Mouse (Mus musculus) activated CD4-positive, CD25-positive, alpha-beta regulatory T cell, adult 4 months (primary cell): ENCODE data around the gene Cdrt4. TPM values are rescaled to one million over a fixed set of nuclear protein-coding genes. Genes with fewer than 3 reads are reported as not detected.

Experiments
- ATAC-seq: one replicate; pipeline ENCODE4 v1.8.0; 2017
- polyA plus RNA-seq, 2 experiments: library from polyadenylated mRNA; unstranded; fragments of 100-300 nt; shearing (Covaris generic); gene quantifications; one replicate each; pipeline ENCODE4 v1.2.1; 2017

Cdrt4 gene
- polyA plus RNA-seq, 2 experiments from 2014 or later: not detected

DNA sequence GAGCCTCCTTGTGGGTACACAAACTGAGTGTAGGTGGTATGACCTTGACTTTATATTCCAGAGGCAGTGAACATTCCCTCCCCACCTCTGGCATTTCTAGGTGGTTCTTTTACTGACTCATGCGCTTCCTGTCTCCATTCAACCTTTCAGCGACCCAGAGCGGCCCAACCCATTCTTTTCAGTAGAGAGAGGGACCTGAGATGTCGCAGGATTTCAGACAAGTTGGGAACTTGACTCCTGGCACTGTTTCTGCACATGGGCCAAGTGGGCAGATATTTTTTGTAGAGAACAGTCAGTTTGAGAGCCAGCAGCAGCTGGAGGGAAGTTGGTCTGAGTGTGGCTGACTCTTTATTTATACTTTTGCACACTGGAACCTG lies 45.5 kb downstream of the Cdrt4 start:
- no peak for ATAC-seq

DNA sequence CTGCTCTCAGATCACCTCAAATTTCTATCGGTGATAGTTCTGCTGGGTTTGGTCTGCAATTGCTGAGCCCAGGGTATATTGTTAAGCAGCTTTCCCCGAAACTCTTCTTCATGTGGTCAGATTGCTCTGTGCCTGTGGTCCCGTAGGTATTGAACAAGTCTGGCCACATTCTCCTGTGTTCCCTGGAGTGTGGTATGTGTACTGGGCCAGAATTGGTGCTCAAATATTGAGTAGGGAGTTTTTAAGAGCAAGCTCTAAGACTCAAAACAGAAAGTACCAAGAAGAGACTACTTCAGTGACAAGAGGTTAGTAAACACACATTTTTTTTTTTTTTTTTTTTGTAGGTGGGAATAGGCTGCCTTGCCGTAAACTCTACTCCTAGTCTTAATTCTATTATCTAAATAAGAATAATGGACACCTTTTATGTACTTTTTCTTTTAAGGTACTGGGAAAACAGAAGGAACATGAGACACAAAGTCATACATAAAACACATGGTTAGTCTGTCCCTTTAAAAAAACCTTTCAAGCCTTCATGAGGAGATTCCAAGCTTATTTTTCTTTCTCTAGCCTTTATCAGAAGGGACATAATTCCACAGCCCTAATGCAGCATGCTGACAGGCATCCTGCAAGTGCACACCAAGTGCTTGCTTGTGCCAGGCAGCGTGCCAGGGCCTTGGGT lies 46.2 kb downstream of the Cdrt4 start:
- ATAC-seq: no peak

DNA sequence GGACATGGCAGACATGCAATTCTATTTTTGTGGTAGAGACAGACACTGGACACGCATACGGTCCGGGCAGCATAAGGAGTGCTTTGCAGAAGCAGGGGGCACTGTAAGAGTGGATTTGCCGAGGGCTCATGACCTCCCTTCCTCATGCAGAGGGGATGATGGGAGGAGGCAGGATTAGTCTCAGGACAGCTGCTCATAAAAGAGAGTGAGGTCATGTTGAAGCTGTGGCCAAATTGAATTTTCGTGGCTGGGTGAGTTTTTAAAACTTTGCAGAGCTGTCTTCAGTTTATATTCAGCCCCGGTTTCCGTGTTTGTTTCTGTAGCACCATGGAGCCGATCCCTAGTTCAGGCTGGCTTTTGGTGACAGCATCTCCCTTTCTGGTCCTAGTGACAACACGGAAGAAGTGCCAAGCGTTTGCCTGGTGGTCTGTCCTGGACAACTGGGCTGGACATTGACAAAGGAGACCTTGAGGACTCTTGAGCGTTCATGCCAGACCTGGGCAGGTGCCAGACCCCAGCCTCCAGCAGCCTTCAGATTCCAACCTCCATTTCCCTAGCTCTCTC lies 46.8 kb downstream of the Cdrt4 start:
- ATAC-seq: no peak

DNA sequence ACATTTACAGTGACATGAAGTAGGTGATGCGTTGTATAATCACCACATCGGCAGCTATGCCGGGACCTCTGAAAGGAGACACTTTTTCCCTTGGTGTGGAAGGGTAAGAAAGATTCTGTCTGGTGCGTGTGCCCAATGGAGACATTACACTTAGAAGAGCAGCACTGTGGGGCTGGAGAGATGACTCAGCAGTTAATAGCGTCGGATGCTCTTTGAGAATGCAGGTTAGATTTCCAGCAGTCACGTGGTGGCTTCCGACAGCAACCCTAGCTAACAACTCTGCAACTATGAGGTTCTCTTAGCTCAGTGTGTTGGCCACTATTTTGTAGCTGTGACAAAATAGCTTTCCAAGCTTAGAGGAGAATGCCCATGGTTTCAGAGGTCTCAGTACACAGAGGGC lies 49.1 kb downstream of the Cdrt4 start:
- ATAC-seq: no peak

DNA sequence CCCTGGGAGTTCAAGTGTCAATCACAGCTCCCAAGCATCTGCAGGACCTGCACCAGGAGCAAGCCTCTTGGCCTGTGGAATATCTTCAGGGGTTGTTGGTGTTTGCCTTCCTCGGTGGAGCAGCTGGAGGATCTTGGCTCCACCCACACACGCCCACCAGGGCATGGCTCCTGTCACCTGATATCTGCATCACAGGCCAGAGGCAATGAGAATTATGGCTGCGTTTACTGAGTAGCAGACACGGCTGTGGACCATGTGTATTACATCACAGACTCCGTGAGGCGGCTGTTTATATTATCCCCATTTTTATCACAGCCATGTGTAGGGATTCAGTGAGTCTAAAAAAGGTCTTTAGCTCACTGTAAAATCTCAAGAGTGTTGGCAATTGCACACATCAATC lies 53.6 kb downstream of the Cdrt4 start:
- ATAC-seq: no peak

DNA sequence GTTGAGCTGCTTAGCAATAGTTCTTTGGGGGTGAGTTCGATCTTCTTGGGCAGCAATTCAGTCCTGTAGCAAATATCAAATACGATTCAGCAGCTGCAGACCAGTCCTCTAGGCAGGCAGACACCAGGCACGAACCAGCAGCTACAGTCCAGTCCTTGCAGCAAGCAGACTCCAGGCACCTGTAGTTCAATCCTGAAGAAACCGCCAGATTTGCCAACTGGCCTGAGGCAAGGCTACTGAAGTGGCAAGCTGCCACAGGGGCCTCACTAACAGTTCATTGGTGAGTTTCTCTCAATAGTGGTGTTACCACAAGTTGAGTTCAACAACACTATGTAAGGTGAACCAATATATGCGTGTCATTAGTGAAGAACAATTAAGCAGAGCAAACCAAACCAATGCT lies 56.4 kb downstream of the Cdrt4 start:
- ATAC-seq: no peak

DNA sequence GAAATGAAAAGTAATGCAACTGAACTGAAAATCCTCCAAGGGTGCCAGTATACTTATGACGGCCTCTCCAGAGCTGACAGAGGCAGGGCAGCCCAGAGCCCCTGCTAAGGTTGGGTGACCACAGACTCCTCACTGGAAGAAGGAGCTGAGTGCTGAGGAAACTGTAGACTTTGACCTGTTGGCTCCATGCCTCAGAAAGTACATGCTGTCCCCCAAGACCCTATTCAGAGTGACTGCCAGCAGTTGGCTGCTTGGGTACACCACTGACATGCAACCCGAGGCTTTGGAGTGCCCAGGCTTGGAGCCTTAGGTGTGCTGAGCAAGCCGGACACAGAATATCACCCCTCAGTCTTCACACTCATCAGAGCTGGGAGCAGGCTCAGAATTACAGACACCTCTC lies 57.0 kb downstream of the Cdrt4 start:
- no peak for ATAC-seq

DNA sequence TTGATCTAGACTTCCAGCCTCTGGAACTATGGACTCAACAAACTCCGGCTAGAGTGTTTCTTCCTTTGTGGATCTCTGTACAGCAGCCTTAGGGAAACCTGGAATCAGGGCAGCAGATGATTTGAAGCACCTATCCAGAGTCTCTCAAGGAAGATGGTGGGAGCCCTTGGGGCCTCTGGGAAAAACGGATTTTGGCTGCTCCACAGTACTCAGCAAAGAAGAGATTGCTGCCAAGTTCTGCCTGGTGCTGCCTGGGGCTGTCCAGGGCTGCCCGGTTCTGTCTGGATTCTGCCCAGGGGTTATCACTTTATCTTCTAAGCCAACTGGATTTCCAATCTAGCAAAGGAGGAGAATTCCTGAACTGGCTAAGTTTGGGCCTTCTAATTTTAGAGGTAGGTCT lies 58.8 kb downstream of the Cdrt4 start:
- no peak for ATAC-seq

DNA sequence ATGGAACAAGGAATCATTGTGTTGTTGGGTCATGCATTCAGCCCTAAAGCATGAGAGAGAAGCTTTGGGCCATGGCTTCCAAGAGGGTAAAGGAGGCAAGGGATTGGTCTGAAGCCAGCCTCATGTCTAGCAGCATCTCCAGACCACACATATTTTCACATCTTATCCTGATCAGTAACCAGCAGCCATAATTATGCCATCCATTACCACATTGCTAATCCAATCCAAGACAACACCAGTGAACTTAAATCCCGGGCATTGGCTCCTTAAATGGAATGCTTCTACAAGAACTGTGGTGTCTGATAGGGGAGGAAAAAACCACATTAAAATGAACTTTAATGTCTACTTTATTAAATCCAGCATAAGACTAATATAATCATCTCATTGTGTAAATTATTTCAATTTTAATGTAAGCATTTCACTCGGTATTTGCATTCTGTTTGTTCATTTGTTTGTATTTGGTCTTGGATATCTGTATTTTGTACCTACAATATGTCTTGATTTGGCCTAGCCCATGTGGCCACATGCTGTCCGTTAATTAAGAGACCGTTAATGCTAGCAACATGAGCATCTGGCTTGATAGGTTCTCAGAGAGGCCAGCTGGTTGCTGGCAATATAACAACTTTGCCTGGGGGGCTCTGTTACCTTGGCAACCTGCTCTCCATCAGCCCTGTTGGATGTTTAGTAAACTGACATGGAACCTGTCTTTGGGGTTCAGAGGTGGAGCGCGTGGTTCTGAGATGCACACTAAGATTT lies 66.5 kb downstream of the Cdrt4 start:
- no peak for ATAC-seq

DNA sequence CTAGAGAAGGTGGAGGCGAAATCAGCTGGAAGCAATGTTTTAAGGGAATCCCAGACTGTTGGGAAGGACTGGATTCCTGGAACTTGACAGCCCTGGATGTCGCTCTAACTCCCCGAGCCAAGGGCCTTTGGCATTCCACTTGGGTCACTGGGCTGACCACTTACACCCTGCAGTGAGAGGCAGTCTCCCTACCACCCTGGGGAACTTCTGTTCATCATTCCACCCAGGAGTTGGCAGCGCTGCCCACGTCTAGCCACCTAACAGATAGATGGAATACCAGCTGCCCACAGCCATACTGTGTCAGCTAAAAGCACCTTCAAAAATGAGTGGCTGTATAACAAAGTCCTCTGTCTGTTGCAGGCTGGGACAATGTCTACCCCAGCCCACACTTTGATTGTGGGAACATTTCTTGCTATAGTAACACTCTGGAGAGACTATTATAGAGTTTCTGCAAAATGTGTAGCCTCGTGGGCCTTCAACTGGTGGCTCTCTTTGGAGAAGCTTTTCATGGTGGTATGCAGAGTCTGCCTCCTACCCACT lies 67.2 kb downstream of the Cdrt4 start:
- ATAC-seq: no peak

DNA sequence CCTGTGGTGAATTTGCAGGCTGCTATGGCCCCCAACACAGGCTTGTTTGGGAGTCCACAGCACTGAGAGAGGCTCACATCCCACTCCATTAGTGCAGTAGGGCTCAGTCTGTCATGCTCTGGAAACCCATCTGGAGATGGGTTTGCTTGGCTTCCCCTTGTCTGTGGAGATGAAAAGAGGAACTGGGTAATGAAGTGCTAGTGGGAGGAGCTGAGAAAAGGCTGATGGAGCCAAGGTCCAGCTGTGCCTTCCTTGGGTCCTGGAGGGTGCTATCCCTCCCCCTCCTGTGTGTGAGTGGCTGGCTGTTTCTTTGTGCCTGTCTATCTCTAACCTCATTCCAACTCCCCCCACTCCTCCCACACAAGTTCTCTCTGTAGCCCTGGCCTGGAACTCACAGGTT lies 69.6 kb downstream of the Cdrt4 start:
- no peak for ATAC-seq

DNA sequence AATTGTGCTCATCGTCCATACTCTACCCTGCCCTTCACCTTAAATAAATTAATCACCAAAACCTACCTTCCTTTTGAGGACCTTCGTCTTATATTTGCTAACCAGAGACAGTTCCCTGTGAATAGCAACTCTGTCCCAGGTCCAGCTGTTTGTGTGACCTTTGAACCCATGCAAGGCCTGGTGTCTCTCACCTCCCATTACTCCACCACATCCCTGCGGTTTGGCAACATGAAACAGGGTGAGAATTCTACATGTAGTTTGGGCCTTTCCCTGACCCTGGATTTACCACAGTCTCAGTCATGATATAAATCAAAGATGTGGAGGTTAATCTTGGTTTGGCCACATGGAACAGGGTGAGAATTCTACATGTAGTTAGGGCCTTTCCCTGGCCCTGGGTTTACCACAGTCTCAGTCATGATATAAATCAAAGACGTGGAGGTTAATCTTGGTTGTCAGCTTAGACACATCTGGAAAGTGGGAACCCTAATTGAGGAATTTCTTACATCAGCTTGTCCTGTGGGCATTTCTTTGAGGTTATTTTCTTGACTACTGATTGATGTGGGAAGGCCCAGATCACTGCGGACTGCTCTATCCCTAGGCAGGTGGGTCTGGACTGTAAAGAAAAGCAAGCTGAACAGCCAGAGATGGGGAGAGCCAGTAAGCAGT lies 70.3 kb downstream of the Cdrt4 start:
- no peak for ATAC-seq

DNA sequence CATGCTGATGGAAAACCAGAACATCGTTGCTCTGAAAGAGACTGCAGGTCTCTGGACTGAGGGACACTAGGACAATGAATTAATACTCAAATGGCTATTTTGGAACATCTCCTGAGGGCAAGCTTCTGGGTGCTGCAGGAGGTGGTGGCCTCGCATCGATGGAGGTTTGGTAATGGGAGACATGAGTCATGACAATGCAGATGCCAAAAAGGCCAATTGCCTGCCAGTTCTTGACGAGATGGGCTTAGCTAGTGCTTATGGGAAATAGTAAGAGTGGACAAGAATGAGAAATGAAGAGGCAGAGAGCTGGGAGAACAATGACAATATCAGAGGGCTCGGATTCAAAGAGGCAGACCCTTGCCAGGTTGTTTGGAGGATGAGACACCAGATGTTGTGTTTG lies 72.5 kb downstream of the Cdrt4 start:
- ATAC-seq: no peak

DNA sequence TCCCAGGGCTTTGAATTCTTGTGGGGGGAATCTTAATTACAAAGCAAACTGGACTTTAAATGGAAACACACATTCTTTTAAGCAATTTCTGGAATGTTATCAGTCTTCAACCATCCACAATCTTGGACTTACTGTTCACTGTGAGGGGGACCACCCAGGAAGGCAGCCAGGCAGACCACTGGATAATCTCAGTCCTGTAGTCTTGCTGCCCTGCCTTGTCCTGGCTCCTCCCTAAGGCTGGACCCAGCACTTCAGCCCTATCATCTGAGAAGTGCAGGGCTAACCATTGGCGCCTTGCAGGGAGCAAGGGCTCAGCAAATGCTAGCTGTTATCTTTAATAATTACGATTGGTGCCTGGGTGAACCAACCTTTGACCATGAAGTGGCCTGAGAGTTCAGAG lies 73.1 kb downstream of the Cdrt4 start:
- ATAC-seq: no peak

DNA sequence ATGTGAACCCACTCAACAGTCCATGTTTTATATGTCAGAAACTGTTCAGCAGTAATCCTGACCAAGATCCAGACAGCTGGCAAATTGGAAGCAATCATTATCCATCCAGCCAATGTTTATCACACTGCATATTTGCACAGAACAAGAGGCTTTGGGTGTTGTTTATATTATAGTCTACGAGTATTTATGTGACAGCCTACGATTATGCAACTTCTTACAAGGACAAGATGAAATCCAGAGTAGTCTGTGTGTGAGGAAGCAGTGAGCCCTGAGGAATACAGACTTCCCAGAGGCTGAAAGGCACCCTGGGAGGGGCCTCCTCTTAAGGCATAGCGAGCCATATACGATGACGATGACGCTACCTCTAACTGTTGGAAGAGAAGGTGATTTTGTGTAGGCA lies 74.5 kb downstream of the Cdrt4 start:
- no peak for ATAC-seq

DNA sequence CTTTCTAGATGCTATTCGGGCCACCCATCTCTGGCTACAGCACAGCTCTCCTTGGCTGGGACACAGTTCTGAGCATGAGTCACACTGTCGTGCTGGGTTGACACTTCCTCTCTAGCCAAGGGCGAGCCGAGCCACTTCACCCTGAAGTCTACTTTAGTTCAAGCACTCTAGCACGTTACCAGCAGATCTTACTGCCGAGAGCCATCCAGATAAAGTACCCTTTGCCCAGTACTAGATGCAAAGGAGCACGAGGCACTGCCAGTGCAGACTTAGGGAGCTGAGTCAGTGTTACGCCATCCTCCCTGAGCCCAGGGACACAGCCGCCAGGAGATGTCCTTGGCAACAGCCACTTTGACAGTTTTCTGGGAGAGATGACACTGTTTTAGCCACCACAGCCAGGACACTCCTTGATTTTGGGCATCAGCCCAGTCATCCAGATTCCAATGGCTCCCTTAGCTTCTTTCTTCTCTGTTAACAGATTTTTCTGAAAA lies 75.7 kb downstream of the Cdrt4 start:
- ATAC-seq: no peak

DNA sequence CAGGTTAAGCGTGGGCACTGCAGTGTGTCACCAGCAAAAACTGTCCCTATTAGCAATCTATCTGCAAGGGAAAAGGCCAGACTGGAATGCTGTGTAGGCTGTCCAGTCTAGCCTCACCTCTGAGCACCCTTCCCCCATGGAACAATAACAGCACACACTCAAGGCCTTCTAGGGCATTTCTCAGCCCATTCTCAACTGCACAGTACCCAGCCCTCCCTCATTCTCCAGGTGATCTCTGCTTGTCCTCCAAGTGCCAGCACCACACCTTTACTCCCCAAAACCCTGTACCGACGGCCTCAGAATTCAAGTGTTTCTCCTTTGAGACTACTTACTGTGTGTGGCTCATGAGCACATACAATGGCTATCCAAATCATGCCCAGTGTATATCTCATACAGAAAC lies 77.1 kb downstream of the Cdrt4 start:
- no peak for ATAC-seq

DNA sequence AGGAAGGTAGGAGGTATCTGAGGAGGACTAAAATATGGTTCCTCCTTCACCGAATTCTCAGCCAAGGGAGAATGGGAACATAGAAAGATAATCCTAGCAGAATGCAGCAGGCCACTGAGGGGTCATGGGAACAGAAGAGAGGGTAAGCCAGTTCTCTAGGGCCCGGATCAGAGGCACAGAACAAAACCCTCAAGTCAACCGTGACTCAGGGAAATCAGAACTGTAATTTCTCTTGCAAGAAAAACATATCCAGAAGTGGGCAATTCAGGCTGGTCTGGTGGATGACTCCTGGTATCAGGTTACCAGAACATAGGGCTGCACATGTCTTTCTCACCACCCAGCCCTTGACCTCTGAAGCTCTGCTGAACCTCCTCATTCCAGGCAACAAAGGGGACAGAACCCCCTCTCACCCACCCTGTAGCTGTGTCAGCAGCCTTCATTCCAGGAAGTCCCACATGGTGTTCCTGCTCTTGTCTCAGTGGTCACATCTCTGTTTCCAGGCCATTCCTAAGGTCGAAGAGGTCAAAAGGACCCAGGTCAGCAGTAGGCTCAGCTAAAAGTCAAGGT lies 78.2 kb downstream of the Cdrt4 start:
- ATAC-seq: no peak

DNA sequence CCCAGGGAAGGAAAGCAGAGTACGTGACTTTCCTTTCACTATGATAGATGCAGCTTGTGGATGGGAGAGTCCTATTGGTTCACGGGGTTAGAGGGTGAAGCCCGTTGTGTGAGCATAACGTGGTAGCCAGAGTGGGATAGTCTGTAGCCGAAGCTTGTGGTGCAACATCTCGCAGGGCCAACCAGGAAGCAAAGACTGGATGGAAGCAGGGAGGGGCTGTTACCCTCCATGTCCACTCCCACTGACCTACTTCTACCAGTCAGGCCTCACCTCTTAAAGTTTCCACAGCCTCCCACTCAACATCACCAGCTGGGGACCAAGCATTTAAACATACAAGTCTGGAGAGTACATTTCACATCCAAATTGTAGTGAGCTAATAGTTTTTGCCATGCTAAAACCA lies 78.7 kb downstream of the Cdrt4 start:
- no peak for ATAC-seq

DNA sequence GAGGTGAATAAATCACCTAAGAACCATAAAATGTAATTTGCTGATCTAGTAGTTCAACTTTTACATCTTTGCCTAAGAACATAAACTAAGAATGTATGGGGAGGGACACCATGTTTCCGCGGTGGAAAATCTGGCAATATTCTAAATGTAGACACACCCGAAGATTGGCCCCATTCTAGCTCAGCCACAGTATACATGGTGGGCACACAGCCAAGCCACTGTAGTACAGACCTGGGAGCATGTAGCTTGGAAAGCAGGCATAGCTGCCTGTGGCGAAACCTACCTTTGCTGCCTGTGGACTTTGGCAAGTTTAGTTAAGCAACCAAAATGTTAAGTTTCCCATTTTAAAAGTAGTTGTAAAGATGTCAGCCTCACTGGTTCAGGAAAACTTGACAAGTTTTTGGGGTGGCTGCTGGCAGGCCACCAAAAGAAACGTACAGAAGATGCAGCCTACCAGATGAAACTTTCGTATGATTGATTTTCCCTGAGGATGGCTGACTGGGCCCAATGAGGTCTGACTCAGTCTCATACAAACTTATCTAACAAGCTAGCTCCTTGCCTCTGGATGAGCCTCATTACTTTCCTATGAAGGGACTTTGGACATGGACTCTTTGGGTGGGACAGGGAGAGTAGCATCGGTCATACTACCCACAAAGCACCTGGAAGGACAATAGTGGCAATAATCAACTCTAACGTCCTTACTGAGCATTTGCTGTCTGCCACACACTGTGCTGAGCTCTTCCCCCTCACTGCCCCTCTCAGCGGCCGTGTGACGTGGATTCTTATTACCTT lies 84.6 kb downstream of the Cdrt4 start:
- ATAC-seq: no peak

DNA sequence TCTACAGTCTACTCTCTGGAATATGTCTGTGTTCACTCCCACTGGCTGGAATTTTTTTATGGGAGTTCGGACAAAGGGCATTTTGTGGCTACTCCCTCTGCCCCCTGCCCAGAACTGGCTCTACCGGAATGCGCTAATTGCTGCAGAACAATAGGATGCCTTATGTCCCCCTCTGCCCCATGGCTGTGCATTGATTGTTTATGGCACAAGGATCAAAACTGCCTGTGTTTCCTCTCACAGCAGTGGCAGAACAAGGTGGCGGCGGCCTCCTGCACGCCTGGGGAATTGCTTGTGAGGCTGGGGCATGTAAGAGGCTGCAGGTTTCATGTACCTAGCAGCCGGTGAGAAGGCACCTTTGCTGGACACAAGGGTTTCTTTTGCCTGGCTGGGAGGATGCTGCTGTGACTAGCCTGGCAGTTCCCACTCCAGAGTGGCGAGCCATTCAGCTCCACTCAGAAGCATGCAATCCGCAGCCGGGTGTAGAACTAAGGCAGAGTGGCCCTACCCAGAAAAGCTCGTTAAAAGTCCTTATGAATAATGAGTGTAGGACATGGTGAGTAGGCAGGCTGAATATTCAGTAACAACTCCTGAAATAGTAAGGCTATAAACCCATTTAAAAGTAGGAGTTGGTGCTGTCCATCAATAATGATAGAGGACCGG lies 89.1 kb downstream of the Cdrt4 start:
- no peak for ATAC-seq
